Mouse (Mus musculus) granulocyte monocyte progenitor cell, adult 5-6 weeks (primary cell): Measurements from ENCODE around the gene Klc3. TPM values are rescaled to one million over a fixed set of nuclear protein-coding genes. Genes with fewer than 3 reads are reported as not detected.

Experiments used
- ATAC-seq: replicated peaks from 2 replicates; pipeline ENCODE4 v1.8.0; 2016; ENCODE audit warnings: mild to moderate bottlenecking, moderate TSS enrichment, inconsistent platforms; ENCODE audit not compliant: poor library complexity, severe bottlenecking
- total RNA-seq, 2 experiments: library from RNA; stranded (forward) in 1 of 2; stranded (reverse) in 1 of 2; fragments of 200-712, 200-1000 nt in 1 of 2; fragments of >200 nt in 1 of 2; fragmentation: Nextera tagmentation in 1 of 2; gene quantifications; 2 replicates each; pipeline ENCODE4 v1.2.3; 2014 to 2017

The Klc3 gene
- total RNA-seq, 2 experiments from 2014 or later: not detected

- ATAC-seq: no peak
Measured at GRCm38 (mm10) chr7:19362276-19362675, 41.6 kb downstream of the Klc3 start.

- ATAC-seq: peak; percentile 10; the same call in 1 of the 2 replicates
Measured at GRCm38 (mm10) chr7:19361720-19362119, 42.2 kb downstream of the Klc3 start.

GRCm38 (mm10) chr7:19360944-19361343 is 43.0 kb downstream of the Klc3 start:
- ATAC-seq: peak; percentile 67

- peak; percentile 52 for ATAC-seq
Measured at GRCm38 (mm10) chr7:19359892-19360641, 43.8 kb downstream of the Klc3 start.

- peak; percentile 43 for ATAC-seq
Measured at GRCm38 (mm10) chr7:19359299-19359891, 44.5 kb downstream of the Klc3 start, which contains the start of the genes Cd3eap and Ppp1r13l. Cd3eap (minus strand) TSS chr7:19359483. Ppp1r13l (plus strand) TSS chr7:19359749.

GRCm38 (mm10) chr7:19358634-19359033 is 45.3 kb downstream of the Klc3 start:
- ATAC-seq: no peak

- no peak for ATAC-seq
Measured at GRCm38 (mm10) chr7:19357381-19358375, 46.2 kb downstream of the Klc3 start.

GRCm38 (mm10) chr7:19356311-19356710 is 47.6 kb downstream of the Klc3 start:
- ATAC-seq: no peak

GRCm38 (mm10) chr7:19354991-19355390 is 48.9 kb downstream of the Klc3 start:
- no peak for ATAC-seq

- ATAC-seq: no peak
Measured at GRCm38 (mm10) chr7:19350221-19350620, 53.7 kb downstream of the Klc3 start.

GRCm38 (mm10) chr7:19349188-19349915 is 54.6 kb downstream of the Klc3 start:
- no peak for ATAC-seq

GRCm38 (mm10) chr7:19344938-19345471 is 58.9 kb downstream of the Klc3 start:
- ATAC-seq: peak; percentile 84

Other genes starting within 250 kb of the Klc3 start
- gene Gipr, start 238.0 kb downstream of the Klc3 start, total RNA-seq (2014; fragmentation: Nextera tagmentation): not detected in 2 replicates
- gene Gipr, start 238.0 kb downstream of the Klc3 start, total RNA-seq (2017): 0.26 TPM in 1 of 2 replicates, not detected in the other
- gene Eml2, start 227.7 kb downstream of the Klc3 start, total RNA-seq (2014; fragmentation: Nextera tagmentation): 4.1 and 18.1 TPM in 2 replicates
- 10.4 and 22.7 TPM in 2 replicates for gene Eml2, start 227.7 kb downstream of the Klc3 start, total RNA-seq (2017)
- not detected in 2 replicates for gene Gpr4, start 191.6 kb downstream of the Klc3 start, total RNA-seq (2014; fragmentation: Nextera tagmentation)
- not detected in 2 replicates for gene Gpr4, start 191.6 kb downstream of the Klc3 start, total RNA-seq (2017)
- 20.7 and 35.1 TPM in 2 replicates for gene Opa3, start 175.8 kb downstream of the Klc3 start, total RNA-seq (2014; fragmentation: Nextera tagmentation)
- gene Opa3, start 175.8 kb downstream of the Klc3 start, total RNA-seq (2017): 14.6 and 18.3 TPM in 2 replicates
- 60.7 and 70.5 TPM in 2 replicates for gene Vasp, start 132.3 kb downstream of the Klc3 start, total RNA-seq (2014; fragmentation: Nextera tagmentation)
- 52.8 and 63.3 TPM in 2 replicates for gene Vasp, start 132.3 kb downstream of the Klc3 start, total RNA-seq (2017)
- gene Ppm1n, start 124.0 kb downstream of the Klc3 start, total RNA-seq (2014; fragmentation: Nextera tagmentation): not detected in 2 replicates
- not detected in 2 replicates for gene Ppm1n, start 124.0 kb downstream of the Klc3 start, total RNA-seq (2017)
- not detected in 2 replicates for gene Rtn2, start 121.5 kb downstream of the Klc3 start, total RNA-seq (2014; fragmentation: Nextera tagmentation)
- not detected in 2 replicates for gene Rtn2, start 121.5 kb downstream of the Klc3 start, total RNA-seq (2017)
- gene Fosb, start 94.1 kb downstream of the Klc3 start, total RNA-seq (2014; fragmentation: Nextera tagmentation): 8.1 and 13.7 TPM in 2 replicates
- 19.3 and 24.4 TPM in 2 replicates for gene Fosb, start 94.1 kb downstream of the Klc3 start, total RNA-seq (2017)
- 12.4 and 42.8 TPM in 2 replicates for gene Ercc1, start 59.3 kb downstream of the Klc3 start, total RNA-seq (2014; fragmentation: Nextera tagmentation)
- 29.4 and 34.9 TPM in 2 replicates for gene Ercc1, start 59.3 kb downstream of the Klc3 start, total RNA-seq (2017)
- gene Cd3eap, start 44.6 kb downstream of the Klc3 start, total RNA-seq (2014; fragmentation: Nextera tagmentation): 20.3 and 26.1 TPM in 2 replicates
- gene Cd3eap, start 44.6 kb downstream of the Klc3 start, total RNA-seq (2017): 23.2 and 39.9 TPM in 2 replicates
- gene Ppp1r13l, start 44.4 kb downstream of the Klc3 start, total RNA-seq (2014; fragmentation: Nextera tagmentation): 1.8 and 1.9 TPM in 2 replicates
- 0.26 and 0.57 TPM in 2 replicates for gene Ppp1r13l, start 44.4 kb downstream of the Klc3 start, total RNA-seq (2017)
- gene Ercc2, start 22.1 kb downstream of the Klc3 start, total RNA-seq (2014; fragmentation: Nextera tagmentation): 10.7 and 26.9 TPM in 2 replicates
- gene Ercc2, start 22.1 kb downstream of the Klc3 start, total RNA-seq (2017): 29.8 and 31.9 TPM in 2 replicates
- 0.85 TPM in 1 of 2 replicates, not detected in the other for gene Ckm, start 672 bp upstream of the Klc3 start, total RNA-seq (2014; fragmentation: Nextera tagmentation)
- gene Ckm, start 672 bp upstream of the Klc3 start, total RNA-seq (2017): 1.5 and 3.0 TPM in 2 replicates
- gene Mark4, start 54.7 kb upstream of the Klc3 start, total RNA-seq (2014; fragmentation: Nextera tagmentation): 9.1 and 10.8 TPM in 2 replicates
- 2.5 and 3.8 TPM in 2 replicates for gene Mark4, start 54.7 kb upstream of the Klc3 start, total RNA-seq (2017)
- 1.0 and 2.5 TPM in 2 replicates for gene Exoc3l2, start 59.2 kb upstream of the Klc3 start, total RNA-seq (2014; fragmentation: Nextera tagmentation)
- gene Exoc3l2, start 59.2 kb upstream of the Klc3 start, total RNA-seq (2017): 0.95 TPM in 1 of 2 replicates, not detected in the other
- gene Bloc1s3, start 104.3 kb upstream of the Klc3 start, total RNA-seq (2014; fragmentation: Nextera tagmentation): 3.1 and 4.5 TPM in 2 replicates
- 0.60 and 1.0 TPM in 2 replicates for gene Bloc1s3, start 104.3 kb upstream of the Klc3 start, total RNA-seq (2017)
- gene Trappc6a, start 104.3 kb upstream of the Klc3 start, total RNA-seq (2014; fragmentation: Nextera tagmentation): 75.3 and 83.4 TPM in 2 replicates
- gene Trappc6a, start 104.3 kb upstream of the Klc3 start, total RNA-seq (2017): 28.2 and 30.6 TPM in 2 replicates
- not detected in 2 replicates for gene Nkpd1, start 113.7 kb upstream of the Klc3 start, total RNA-seq (2014; fragmentation: Nextera tagmentation)
- gene Nkpd1, start 113.7 kb upstream of the Klc3 start, total RNA-seq (2017): not detected in 2 replicates
- gene Ppp1r37, start 159.0 kb upstream of the Klc3 start, total RNA-seq (2014; fragmentation: Nextera tagmentation): 29.7 and 32.3 TPM in 2 replicates
- gene Ppp1r37, start 159.0 kb upstream of the Klc3 start, total RNA-seq (2017): 11.9 and 17.8 TPM in 2 replicates
- gene Zfp296, start 173.2 kb upstream of the Klc3 start, total RNA-seq (2014; fragmentation: Nextera tagmentation): 3.9 and 7.0 TPM in 2 replicates
- gene Zfp296, start 173.2 kb upstream of the Klc3 start, total RNA-seq (2017): 3.8 and 3.9 TPM in 2 replicates
- 66.1 and 70.9 TPM in 2 replicates for gene Gemin7, start 173.5 kb upstream of the Klc3 start, total RNA-seq (2014; fragmentation: Nextera tagmentation)
- gene Gemin7, start 173.5 kb upstream of the Klc3 start, total RNA-seq (2017): 37.8 and 44.3 TPM in 2 replicates
- gene Clasrp, start 200.4 kb upstream of the Klc3 start, total RNA-seq (2014; fragmentation: Nextera tagmentation): 24.2 and 40.8 TPM in 2 replicates
- gene Clasrp, start 200.4 kb upstream of the Klc3 start, total RNA-seq (2017): 19.6 TPM in 2 replicates
- gene Relb, start 225.3 kb upstream of the Klc3 start, total RNA-seq (2014; fragmentation: Nextera tagmentation): 1.2 TPM in 1 of 2 replicates, not detected in the other
- 1.4 and 1.9 TPM in 2 replicates for gene Relb, start 225.3 kb upstream of the Klc3 start, total RNA-seq (2017)